Mouse (Mus musculus): ENCODE data around the gene Fez2. TPM values are rescaled to one million over a fixed set of nuclear protein-coding genes. Genes with fewer than 3 reads are reported as not detected.

The Fez2 gene
- polyA plus RNA-seq, 1 experiment = 48.9 TPM

- DNase-seq (ENCODE audit: extremely low spot score in 1 of 2, low spot score in 1 of 2) = no peak
Measured at GRCm38 (mm10) chr17:78409900-78410299, 8.1 kb downstream of the Fez2 start.

- no peak for DNase-seq (ENCODE audit: extremely low spot score in 1 of 2, low spot score in 1 of 2)
Measured at GRCm38 (mm10) chr17:78408386-78408785, 9.6 kb downstream of the Fez2 start.

DNA sequence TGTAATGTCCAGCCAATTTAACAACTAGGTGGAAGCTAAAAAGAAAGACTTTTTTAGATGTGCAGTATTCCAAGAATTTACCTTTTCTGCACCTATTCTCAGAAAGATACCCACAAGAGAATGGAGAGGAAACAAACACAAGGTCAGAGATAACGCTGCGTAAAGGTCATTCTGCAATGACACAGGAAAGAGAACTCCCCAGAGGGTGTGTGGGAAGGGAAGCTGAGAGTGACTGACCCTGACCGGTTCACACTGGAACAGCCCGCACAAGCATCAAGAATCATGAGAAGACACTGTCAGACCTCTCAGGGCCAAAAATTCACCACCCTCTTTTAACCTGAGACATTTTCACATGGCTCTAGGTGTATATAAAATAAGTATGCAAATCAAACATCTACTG is 10.4 kb downstream of the Fez2 start:
- DNase-seq (ENCODE audit: extremely low spot score in 1 of 2, low spot score in 1 of 2) = no peak

DNA sequence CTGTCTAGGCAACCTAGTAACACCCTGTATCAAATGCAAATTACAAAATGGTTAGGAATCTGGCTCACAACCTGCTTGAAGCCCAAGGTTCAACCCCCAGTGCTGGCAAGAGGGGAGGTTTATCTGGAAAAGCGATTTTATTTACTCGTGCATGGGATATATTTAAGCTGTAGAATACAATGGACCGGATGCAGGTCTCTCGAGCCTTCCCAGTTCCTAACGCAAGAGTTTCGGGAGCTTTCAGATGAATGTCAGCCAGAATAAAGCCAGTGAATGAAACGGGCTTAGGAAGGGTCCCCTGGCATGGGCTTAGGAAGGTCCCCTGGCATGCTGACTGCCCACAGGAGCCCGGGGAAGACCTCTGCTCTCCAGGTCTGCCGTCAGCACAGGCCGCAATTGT is 11.1 kb downstream of the Fez2 start:
- no peak for DNase-seq (ENCODE audit: extremely low spot score in 1 of 2, low spot score in 1 of 2)

DNA sequence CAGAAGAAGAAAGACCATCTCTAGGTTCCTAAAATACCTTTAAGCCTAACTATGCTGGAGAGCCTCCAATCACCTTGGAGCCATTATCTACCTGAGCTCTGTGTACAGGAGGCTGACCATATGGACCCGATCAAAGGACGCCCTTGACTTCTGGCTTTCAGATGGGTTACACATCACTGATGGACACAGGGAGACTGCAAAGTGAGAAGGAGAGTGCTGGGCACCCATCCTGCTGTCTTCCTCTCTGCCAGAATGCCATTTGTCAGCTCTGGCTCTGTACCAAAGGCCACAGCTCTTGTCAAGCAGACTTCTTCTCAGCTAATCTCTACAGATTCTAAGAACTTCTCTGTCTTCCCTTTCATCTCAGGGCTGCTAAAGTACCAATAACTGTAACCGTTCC is 12.6 kb downstream of the Fez2 start:
- DNase-seq (ENCODE audit: extremely low spot score in 1 of 2, low spot score in 1 of 2) = no peak

- DNase-seq (ENCODE audit: extremely low spot score in 1 of 2, low spot score in 1 of 2) = no peak
Measured at GRCm38 (mm10) chr17:78403804-78404203, 14.1 kb downstream of the Fez2 start.

GRCm38 (mm10) chr17:78403229-78403628 is 14.7 kb downstream of the Fez2 start:
- no peak for DNase-seq (ENCODE audit: extremely low spot score in 1 of 2, low spot score in 1 of 2)

- DNase-seq (ENCODE audit: extremely low spot score in 1 of 2, low spot score in 1 of 2) = no peak
Measured at GRCm38 (mm10) chr17:78402174-78402573, 15.8 kb downstream of the Fez2 start.

DNA sequence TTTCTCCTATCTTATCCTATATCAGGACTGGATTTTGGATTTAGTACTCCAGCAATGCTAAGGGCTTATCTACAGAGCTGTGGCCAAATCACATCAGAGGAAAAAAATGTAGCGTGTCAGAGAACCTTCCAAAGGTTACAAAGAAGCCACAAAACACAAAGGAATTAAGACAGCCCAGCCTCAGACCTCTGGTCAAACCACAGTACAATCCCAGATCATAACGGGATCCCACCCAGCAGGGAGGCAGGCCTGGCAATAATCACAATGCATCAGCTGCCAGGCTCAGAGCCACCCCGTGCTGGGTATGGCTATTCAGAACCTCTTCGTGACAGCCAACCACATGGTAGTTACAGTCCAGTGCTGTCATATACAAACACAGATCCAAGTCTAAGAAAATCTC is 16.2 kb downstream of the Fez2 start:
- no peak for DNase-seq (ENCODE audit: extremely low spot score in 1 of 2, low spot score in 1 of 2)

- DNase-seq (ENCODE audit: extremely low spot score in 1 of 2, low spot score in 1 of 2) = no peak
Measured at GRCm38 (mm10) chr17:78401311-78401710, 16.6 kb downstream of the Fez2 start.

GRCm38 (mm10) chr17:78400130-78400840 is 17.7 kb downstream of the Fez2 start:
- peak; percentile 40 to 81 for DNase-seq (ENCODE audit: extremely low spot score in 1 of 2, low spot score in 1 of 2)

- no peak for DNase-seq (ENCODE audit: extremely low spot score in 1 of 2, low spot score in 1 of 2)
Measured at GRCm38 (mm10) chr17:78392401-78393087, 25.4 kb downstream of the Fez2 start.

DNA sequence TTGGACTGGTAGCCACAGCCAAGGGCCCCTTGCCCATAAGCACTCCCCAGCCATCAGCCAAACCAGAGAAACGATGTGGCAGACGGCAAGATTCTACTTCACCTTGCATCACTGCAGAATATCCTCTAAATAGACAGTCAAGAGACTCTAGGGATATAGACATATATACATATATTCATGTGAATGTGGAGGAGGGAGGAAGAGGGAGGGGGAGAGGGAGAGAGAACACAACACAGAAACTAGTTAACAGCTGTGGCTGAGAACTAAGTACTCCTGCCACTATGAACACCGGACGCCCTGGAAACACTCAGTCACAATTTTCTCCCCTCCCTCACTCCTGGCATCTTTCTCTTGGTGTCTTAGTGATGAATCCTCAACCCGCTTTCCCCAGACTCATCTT is 28.4 kb downstream of the Fez2 start:
- DNase-seq (ENCODE audit: extremely low spot score in 1 of 2, low spot score in 1 of 2) = no peak

- DNase-seq (ENCODE audit: extremely low spot score in 1 of 2, low spot score in 1 of 2) = no peak
Measured at GRCm38 (mm10) chr17:78388101-78388847, 29.7 kb downstream of the Fez2 start.

GRCm38 (mm10) chr17:78387665-78388064 is 30.3 kb downstream of the Fez2 start:
- DNase-seq (ENCODE audit: extremely low spot score in 1 of 2, low spot score in 1 of 2) = no peak

DNA sequence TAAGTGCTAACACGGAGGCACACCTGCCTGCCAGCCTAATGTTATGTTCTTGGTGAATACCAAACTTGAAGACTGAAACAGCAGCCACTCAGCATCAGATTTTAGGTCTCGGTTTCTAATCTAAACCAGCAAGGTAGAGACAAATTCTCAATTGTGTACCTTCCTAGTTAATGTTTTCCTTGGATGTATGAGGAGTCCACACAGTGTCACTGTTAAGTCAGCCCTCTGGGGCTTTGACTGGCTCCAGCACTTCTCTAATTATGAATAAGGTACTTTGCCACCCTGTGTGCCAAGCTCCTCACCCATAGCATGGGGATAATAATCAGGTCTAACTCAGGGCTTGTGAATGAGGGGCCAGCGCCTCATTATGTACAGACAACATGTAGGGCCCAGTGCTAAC is 35.6 kb downstream of the Fez2 start:
- DNase-seq (ENCODE audit: extremely low spot score in 1 of 2, low spot score in 1 of 2) = no peak

DNA sequence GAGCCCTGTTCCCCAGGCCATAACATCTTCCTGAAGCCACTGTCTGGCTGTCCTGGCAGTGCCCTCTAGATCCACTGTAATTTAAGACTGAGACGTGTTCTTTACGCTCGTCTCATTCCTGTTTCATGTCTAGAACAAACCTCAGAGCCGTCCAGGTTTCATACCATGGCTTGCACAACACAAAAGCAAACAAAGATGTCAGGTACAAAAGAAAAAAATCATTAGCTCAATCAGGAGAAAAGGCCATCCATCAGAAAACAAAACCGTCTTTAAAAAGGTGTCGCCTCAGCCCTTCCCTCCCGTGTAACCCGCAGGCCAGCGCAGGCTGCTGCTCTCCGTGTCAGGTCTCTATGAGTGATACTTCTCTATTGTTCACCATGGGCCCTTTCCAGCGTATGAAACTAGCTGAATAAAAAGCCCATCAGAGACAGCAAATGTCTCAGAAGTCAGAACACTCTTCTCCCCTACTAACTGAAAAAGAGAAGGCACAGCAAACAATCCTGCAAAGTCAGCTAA is 38.2 kb downstream of the Fez2 start:
- DNase-seq (ENCODE audit: extremely low spot score in 1 of 2, low spot score in 1 of 2) = no peak

GRCm38 (mm10) chr17:78379079-78379729 is 38.7 kb downstream of the Fez2 start:
- no peak for DNase-seq (ENCODE audit: extremely low spot score in 1 of 2, low spot score in 1 of 2)

GRCm38 (mm10) chr17:78376587-78376986 is 41.4 kb downstream of the Fez2 start:
- no peak for DNase-seq (ENCODE audit: extremely low spot score in 1 of 2, low spot score in 1 of 2)

DNA sequence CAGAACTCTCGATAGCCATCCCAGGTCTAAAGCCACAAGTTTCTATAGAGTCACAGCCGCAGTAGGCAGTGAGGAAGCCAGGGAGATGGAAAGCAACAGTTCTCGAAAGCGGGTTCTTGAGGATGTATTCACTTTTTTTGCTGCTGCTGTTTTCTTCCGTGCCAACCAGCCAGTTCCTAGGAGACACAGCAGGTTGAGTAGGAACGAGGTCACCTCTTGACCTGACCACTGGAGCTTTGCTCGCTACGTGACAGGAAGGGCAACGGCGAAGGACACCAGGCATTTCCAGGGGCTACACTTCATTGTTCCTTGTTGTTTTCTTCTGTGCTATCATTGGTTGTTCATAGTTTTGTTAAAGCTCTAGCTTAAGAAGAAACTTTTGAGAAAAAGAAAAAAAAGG is 43.2 kb downstream of the Fez2 start:
- DNase-seq (ENCODE audit: extremely low spot score in 1 of 2, low spot score in 1 of 2) = no peak

- DNase-seq (ENCODE audit: extremely low spot score in 1 of 2, low spot score in 1 of 2) = no peak
Measured at GRCm38 (mm10) chr17:78373849-78374248, 44.1 kb downstream of the Fez2 start.

Data from frontal cortex, adult 2 months (tissue).